Mouse (Mus musculus): ENCODE results near the gene Herc4.

The Herc4 gene

DNA sequence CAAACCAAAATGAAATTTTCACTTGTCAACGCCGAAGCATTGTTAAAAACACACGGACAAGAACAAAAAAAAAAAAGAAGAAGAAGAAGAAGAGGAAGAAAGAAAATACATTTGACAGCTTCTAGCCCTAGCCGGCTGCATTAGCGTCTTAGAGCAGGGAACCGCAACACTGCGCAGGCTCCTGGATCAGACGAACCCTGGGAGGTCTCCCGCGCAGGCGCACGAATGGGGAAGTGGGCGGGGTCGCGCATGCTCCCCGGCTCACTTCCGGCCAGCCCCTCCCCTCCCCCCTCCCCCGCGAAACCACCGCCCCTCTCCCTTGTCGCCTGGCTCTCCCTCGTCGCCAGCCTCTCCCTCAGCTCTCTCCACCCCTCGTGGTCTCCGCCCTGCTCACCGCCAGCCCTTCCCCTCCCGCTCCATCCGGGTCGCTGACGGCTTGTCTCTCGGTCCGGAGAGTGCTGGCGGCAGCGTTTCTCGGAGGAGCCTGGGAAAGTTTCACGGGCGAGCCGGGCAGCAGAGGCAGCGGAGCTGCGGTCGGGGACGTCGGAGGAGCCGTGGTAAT, at the start of gene Herc4:
Gene Herc4 (plus strand): TSS at position 318 of the 562 bp plus-strand sequence.
- ChIA-PET POLR2A (interaction anchor here (0.5 to 2.9 kb wide), 65 partner anchors 8 to 451 kb away, joined by 3 to 22 read pairs (median 4); partner anchors contain the start of genes Ccar1 (in 1 of the 4), Dnajc12 (in 1 of the 4), Hnrnph3 (in 1 of the 4) and Mypn (in 1 of the 4)), CTCF (interaction anchor here (0.5 to 2.2 kb wide), 18 partner anchors 12 to 379 kb away, joined by 3 to 16 read pairs (median 3); partner anchors contain the start of genes Atoh7 (in 1 of the 4), Ctnna3 (in 1 of the 4), Dnajc12 (in 1 of the 4) and Rufy2 (in 1 of the 4))

DNA sequence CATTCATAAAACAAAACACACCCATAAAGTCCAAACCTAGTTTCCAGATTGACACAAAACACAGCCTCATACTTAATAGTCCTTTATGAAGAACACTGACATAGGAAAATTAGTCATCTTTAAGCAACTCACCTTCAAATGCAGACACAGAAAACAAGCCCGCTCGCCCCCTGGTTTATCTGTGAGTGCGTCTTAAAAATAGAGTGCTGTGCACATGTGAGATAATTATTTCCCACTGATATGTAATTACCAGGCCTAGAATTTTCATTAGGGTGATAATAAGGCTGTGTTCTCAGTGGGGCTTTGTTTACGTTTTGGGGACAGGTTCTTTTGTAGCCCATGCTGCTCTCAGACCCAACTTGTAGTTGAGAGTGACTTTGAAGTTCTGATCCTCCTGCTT, 44.6 kb upstream of the Herc4 start:
- ChIA-PET CTCF (no interaction called here), POLR2A (interaction anchor here in 1 of 4 experiments (1.2 kb wide), 1 partner anchor 13 kb away, joined by 3 read pairs; no protein-coding TSS in a partner anchor)

DNA sequence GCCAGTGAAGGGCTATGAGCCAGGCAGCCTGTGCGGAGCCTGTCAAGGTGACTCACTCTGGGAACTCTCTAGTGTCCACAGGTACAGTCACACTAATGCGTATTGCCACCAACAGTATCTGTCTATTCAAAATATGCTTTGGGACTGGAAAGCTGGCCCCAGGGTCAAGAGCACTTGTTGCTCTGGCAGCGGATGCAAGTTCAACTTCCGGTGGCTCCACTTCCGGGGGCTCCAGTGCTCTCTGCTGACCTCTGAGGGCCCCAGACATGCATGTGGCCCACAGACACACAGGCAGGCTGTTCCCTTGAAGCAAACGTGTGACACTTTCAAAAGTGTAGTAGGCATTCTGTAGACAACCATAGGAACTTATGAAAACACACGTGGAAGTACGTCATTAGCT, 42.1 kb upstream of the Herc4 start:
- CTCF ChIA-PET = interaction anchor here in 2 of 4 experiments (0.6 kb wide), 3 partner anchors 78 to 250 kb away, joined by 3 to 5 read pairs (median 3); no protein-coding TSS in a partner anchor
- POLR2A ChIA-PET = interaction anchor here in 1 of 4 experiments (1.3 kb wide), 1 partner anchor 15 kb away, joined by 5 read pairs; no protein-coding TSS in a partner anchor

DNA sequence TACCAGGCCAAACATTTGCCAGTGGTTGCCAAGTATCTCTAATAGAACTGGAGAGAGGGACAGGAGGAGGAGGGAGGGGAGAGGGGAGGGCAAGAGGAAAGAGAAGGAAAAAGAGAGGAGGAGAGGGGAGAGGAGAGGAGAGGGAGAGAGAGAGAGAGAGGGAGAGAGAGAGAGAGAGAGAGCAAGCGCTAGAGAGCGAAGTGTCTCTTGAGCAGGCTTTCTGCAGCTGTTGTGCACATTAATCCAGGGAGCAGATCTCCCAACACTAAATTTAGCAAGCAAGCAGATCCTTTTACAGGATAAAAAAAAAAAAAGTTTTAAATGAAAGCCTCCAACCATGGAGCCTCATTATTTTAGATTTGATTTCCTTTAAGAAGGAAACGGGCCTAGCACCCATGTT, 40.6 kb upstream of the Herc4 start:
- ChIA-PET CTCF (no interaction called here), POLR2A (interaction anchor here in 2 of 4 experiments (1.0 to 1.5 kb wide), 2 partner anchors 11 to 307 kb away, joined by 3 to 4 read pairs; no protein-coding TSS in a partner anchor)

DNA sequence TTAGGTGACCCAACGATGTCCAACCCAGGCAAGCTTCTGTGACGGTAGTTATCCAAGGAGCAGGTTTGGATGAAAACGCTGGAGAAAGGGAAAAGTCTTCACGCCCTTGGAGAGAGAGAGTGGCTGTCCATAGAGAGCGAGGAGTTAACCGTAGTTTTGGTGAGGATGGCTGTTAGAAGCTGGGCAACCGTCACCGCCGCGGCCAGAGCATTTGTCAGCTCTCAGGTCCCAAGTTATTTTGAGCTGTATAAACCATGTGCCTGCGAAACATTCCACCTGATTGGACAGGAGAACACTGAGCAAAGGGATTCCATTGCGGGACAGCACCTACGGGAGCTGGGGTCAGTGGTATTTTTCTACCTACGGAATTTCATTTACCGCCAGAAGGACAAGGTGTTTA, 39.9 kb upstream of the Herc4 start, which contains the start of gene Mypn:
Gene Mypn (minus strand): TSS at position 225 of the 400 bp plus-strand sequence.
- ChIA-PET POLR2A (interaction anchor here in 3 of 4 experiments (0.6 to 1.8 kb wide), 6 partner anchors 11 to 307 kb away, joined by 3 to 6 read pairs (median 3); partner anchors contain the start of gene Herc4 (in 1 of the 3)), CTCF (no interaction called here)

DNA sequence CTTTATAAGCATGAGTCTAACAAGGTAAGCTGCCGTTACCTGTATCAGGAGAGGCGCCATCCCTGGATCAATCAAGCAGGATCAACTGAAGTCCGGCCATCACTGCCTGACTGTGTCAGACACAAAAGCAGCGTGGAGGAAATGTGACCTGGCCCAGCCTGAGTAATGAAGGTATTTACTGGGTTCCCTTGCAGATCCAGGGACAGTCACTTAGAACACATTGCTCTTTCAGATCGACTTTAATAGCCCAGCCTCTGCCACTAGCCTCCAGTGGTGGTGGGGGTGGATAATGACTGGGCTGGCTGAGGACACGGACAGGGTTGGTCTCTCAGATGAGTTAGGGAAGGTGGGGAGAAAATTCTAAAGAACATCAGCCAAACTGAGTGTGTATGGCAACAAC, 34.7 kb upstream of the Herc4 start:
- CTCF ChIA-PET = no interaction called here
- POLR2A ChIA-PET = interaction anchor here in 1 of 4 experiments (1.1 kb wide), 1 partner anchor 35 kb away, joined by 3 read pairs; the partner anchor contains the start of gene Herc4

DNA sequence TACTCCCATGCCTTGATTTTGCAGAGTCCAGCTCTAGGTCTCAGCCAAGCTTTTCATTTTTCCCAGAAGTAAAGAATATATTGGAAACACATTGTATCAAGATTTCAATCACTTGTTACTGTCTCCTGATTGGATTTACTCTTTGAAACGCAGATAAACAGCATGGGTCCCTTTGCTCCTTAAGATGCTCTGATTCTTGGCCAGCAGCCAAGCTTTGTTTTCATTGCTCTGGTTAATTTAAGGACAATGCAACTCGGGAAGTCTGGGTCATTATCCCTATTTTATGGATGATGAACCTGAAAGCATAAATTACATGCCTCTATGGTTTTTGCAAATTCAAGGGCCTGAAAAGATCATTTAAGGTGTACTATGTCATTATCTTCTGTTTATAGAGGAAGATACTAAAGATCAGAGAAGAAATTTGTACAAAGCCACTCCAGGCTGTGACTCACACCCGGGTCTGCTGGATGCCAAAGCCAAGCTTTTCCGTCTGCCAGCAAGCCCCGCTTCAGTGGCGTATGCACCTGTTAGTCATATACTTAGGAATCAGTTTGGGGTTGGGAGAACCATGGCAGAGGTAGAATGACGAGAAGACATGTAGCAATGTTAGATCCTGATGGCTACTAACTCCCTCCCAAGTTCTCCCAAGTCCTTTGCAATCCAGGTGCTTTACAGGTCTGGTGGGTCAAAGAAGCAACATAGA, 22.4 kb upstream of the Herc4 start:
- ChIA-PET CTCF (no interaction called here), POLR2A (interaction anchor here in 1 of 4 experiments (0.7 kb wide), 1 partner anchor 62 kb away, joined by 5 read pairs; no protein-coding TSS in a partner anchor)

DNA sequence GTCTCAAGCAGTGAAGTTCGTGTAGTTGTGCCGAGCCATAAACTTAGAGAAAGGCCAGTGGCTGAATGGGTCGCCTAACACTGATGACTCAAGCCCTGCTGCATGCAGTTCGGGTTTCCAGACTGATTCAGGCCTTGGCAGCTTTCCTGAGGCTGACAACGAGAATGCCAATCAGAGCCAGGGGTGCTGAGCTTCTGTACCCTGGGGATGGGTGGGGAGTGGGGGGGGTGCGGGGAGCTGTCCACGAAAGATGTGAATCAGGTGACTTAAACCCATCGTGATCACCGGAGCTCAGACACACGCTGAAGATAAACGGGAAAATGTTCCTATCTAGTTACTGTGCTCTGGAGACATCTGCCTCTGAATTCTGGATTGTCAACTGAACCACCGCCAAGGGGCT, 19.3 kb upstream of the Herc4 start:
- ChIA-PET POLR2A (interaction anchor here in 2 of 4 experiments (0.8 to 1.0 kb wide), 3 partner anchors 12 to 20 kb away, joined by 3 to 4 read pairs (median 4); partner anchors contain the start of gene Herc4 (in 1 of the 2)), CTCF (interaction anchor here in 1 of 4 experiments (0.5 kb wide), 1 partner anchor 94 kb away, joined by 5 read pairs; no protein-coding TSS in a partner anchor)

DNA sequence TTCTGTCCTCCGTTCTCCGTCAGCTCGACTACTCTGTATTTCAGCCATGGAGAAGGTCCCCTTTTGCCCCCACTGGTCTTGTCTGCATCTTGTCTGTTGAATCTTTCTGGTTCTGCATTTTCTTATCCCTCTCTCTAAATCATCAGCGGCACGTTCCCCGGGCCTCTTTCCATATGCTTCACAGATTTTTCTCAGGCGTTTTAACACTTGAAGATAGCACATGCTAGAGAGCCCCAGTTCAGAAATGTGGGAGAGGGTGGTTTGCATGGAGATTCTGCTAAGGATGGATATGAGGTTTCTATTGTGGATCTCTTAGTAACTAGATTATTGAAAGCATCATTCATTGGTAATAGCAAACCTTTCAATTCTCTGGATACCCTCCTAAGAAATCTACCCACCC, 13.3 kb upstream of the Herc4 start:
- CTCF ChIA-PET = no interaction called here
- POLR2A ChIA-PET = interaction anchor here in 1 of 4 experiments (0.8 kb wide), 1 partner anchor 14 kb away, joined by 5 read pairs; the partner anchor contains the start of gene Herc4

DNA sequence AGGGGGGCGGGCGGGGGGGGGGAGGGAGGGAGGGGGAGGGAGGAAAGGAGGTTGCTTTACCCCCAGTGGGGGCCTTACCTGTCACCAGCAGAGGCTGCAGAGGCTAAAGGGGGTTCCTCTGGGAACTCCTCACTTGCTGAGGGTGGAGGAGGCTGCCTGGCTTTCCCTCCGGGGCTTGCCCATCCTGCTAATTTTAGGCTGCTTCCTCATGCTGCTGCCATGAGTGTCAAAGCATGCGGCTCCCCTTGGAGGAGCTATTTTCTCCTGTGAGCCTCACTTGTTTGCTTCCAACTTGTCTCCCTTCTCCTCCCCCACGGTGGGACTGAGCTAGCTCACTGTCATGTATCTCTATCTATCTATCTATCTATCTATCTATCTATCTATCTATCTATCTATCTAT, 12.8 kb upstream of the Herc4 start:
- ChIA-PET POLR2A (interaction anchor here in 1 of 4 experiments (0.6 kb wide), 1 partner anchor 25 kb away, joined by 5 read pairs; no protein-coding TSS in a partner anchor), CTCF (no interaction called here)

DNA sequence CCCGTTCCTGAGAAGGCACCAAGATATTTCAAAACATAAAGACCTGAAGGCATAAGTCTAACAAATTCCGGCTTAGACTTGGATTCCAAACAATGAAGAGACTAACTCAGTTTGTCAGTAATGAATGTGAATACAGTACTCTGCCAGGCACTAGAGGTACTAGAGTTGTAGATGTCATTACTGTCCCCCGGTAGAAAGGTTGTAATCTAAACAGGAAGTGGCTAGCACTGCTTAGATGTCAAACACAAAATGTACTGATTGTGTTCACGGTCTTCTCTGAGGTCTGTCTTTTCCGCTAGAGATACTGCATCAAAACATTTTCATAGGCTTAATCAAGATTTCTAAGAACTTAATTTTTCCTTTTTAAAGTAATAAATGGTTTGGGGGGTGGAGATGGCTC, 12.0 kb upstream of the Herc4 start:
- CTCF ChIA-PET = no interaction called here
- POLR2A ChIA-PET = interaction anchor here in 3 of 4 experiments (1.1 to 2.2 kb wide), 3 partner anchors 12 kb away, joined by 5 to 6 read pairs (median 6); partner anchors contain the start of gene Herc4 (in 3 of the 3)

DNA sequence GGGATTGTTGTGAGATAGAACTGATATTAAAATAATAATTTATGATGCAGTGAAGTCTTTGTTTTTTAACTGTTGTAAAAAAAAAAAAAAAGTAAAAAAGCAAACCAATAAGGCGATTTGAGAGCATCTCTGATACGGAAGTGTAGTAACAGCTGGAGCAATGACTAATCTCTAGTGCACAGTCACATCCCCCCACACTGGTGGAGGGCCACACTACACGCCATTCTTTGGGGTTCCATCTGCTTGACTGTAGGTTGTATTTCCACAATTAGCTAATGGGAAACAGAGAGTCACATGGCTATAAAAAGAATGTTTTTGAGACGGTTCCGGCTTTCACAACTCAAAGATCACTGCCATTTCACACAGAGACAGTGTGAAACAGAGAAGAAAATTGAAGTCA, 9.5 kb upstream of the Herc4 start:
- CTCF ChIA-PET = no interaction called here
- POLR2A ChIA-PET = no interaction called here

DNA sequence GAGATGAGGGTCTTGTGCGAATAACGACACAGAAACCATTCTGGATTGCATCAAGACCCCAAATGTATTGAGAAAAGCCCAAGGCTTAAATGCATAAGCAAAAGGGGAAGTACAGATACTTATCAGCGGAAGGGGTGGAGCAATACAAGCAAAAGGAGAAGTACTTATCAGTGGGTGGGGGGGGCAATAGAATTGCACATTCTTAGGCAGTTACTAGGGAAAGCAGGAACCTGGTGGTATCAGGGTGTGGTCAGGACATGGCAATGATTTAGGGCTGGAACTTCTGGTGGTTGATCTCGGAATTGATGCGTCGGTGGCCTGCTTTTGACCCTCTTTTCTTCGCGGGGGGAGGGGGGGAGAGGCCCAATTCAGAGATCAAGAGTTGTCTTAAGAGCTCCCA, 7.7 kb upstream of the Herc4 start:
- ChIA-PET CTCF (no interaction called here), POLR2A (interaction anchor here in 1 of 4 experiments (0.9 to 1.9 kb wide), 7 partner anchors 8 to 82 kb away, joined by 3 to 8 read pairs (median 3); partner anchors contain the start of gene Herc4)

DNA sequence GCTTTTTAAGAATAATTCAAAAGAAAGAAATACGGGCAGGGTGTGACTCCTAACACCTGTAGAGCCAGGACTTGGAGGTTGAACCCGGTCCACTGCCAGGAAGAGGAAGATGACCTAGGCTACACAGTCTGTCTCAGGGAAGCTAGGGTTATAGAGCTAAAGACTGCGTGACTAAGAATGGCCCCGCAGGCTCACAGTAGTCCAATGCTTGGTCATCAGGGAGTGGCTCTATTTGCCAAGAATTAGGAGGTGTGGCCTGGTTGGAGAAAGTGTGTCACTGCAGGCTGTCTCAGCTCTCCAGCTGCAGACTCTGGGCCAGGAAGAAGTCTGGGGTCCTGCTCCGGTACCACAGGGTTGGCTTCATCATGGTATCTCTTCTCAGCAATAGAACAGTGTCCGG, 6.9 kb upstream of the Herc4 start:
- ChIA-PET CTCF (interaction anchor here in 2 of 4 experiments (0.6 to 1.1 kb wide), 4 partner anchors 23 to 72 kb away, joined by 3 to 5 read pairs (median 4); no protein-coding TSS in a partner anchor), POLR2A (interaction anchor here in 3 of 4 experiments (0.6 to 1.9 kb wide), 17 partner anchors 8 to 633 kb away, joined by 3 to 8 read pairs (median 3); partner anchors contain the start of gene Mypn (in 1 of the 3))

DNA sequence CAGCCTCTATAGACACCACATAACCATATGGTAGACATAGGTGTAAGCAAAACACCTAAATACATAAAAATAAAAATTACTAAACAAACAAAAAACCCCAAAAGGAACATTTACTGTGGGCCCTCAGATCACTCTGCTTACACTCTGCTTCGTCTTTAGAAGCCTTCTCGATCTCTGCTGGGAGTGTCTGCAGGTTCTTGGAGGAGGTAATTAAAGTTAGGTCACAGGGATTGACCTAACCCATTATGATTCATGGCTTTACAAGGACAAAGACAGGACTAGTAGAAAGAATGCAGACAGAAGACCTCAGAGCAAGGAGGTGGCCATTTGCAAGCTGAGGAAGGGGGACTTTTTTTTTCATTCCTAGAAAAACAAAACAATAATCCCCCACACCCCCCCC, 6.4 kb upstream of the Herc4 start:
- CTCF ChIA-PET = interaction anchor here in 3 of 4 experiments (0.6 to 1.1 kb wide), 6 partner anchors 23 to 1967 kb away, joined by 3 to 9 read pairs (median 4); no protein-coding TSS in a partner anchor
- POLR2A ChIA-PET = interaction anchor here in 3 of 4 experiments (0.6 to 1.9 kb wide), 23 partner anchors 8 to 1216 kb away, joined by 3 to 8 read pairs (median 3); partner anchors contain the start of genes Hnrnph3 (in 1 of the 3) and Pbld2 (in 1 of the 3)

DNA sequence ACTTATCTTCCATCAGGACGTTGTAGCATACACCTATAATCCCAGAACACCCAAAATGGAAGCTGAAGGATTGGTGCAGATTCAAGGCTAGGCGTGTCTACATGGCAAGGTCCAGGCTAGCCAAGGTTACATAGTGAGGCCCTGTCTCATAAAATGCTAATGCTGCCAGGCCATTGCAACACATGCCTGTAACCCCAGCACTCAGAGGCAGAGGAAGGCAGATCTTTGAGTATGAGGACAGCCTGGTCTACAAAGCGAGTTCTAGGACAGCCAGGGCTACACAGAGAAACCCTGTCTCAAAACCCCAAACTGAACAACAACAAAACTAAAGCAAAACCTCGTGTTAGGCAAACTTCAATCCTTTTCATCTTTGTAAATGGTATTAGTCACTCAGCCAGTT, 5.5 kb upstream of the Herc4 start:
- POLR2A ChIA-PET = interaction anchor here in 2 of 4 experiments (1.0 to 1.2 kb wide), 5 partner anchors 9 to 95 kb away, joined by 3 to 7 read pairs (median 4); no protein-coding TSS in a partner anchor
- CTCF ChIA-PET = interaction anchor here in 1 of 4 experiments (0.6 kb wide), 1 partner anchor 71 kb away, joined by 9 read pairs; no protein-coding TSS in a partner anchor

DNA sequence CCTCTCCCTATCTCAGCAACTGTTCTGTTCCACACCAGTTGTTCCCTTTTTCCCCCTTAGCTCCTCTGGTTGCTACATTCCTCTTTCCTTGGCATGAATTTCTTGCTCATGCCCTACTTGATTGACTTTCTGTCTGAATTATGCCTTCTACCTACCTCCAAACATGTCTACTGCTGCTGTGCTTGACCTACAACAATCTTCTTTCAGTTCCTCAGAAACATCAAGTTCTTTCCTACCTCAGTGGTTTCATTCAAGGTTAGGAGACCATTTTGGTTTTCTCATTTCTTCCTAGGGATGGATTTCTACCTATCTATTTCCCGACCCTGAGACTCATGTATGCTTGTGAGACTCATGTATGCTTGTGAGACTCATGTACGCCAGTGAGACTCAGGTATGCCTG, 3.8 kb upstream of the Herc4 start:
- CTCF ChIA-PET = no interaction called here
- POLR2A ChIA-PET = no interaction called here

DNA sequence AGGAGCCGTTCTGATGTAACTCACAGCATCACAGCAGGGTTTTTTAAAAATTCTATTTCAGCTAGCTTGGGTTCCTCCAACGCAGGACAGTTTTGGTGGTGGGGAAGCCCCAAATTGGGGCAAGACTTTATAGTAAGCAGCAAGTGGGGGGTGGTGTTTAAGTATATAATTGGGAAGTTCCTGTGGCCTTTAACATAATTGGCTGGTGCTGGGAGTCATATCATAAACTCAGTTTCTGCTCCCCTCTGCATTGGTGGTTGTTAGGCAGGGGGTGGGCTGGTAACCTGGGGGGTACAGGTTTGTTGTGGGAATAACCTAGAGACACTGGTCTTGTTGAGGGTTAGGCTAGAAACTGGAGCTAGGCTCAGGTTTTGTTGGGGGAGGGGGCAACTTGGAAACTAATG, 2.7 kb upstream of the Herc4 start:
- CTCF ChIA-PET = no interaction called here
- POLR2A ChIA-PET = interaction anchor here in 2 of 4 experiments (0.6 to 0.7 kb wide), 2 partner anchors 28 to 77 kb away, joined by 3 read pairs; no protein-coding TSS in a partner anchor

Data from embryonic stem cell, embryonic (primary cell).